ENCODE assay signal across 9 mouse cellular contexts in the genomic region with DNA sequence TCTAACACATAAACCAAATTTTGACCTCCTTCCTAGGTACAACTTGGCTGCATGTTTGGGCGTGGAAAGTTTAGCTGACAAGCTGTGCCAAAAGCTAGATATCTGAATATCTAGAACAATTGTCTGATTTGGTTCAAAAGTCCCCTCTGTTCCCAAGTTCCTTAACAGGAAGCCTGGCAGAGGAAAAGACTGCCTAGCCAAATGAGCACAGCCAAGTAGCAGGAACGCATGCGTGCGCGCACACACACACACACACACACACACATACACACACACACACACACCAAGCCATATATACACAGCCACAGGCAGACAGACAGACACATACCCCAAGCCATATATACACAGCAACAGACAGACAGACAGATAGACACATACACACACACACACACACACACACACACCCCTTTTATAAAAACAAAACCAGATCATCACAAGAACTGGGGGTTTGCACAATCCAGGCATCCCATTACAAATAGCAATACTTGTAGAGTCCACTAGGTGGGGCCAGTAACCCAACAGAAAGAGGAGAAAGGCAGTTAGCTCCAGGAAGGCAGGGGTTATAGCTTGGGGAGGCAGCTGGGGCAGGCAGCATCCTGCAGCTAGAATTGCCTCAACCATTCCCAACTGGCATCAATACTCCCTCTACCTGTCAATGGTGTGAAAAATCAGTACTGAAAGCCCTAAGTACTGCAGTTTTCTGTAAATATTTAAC.
A peak's percentile ranks its signal among the peaks of the same experiment; 100 is the strongest.
DNase-seq lines count a peak whose midpoint lies in the region; ATAC-seq and TF ChIP-seq lines count a peak whose summit lies in the region.
"Had no signal": no experiment of that assay in that cellular context is flagged by ENCODE, and none has a peak within 500 bp of the region (broad histone marks: within the 10 kb centered on the region; RNA-seq: fewer than 3 reads in every experiment).

No protein-coding gene starts in this region.

- H3K27ac ChIP-seq in kidney, embryonic 16.5 days (ENCODE audit: low read length): no peak overlapping the region
- no peak overlapping the region for H3K27ac ChIP-seq in ES-Bruce4 (ENCODE audit: insufficient read depth, low read length)
- H3K27ac ChIP-seq in midbrain, embryonic 13.5 days: peak overlapping the region; percentile 87
- H3K27ac ChIP-seq: embryonic facial prominence, embryonic 13.5 days had no signal

- DNase-seq in kidney, adult 18-20 months: peak; percentile 47
- DNase-seq in c-Kit-positive CD71-positive TER-119-positive erythroid progenitor cells, embryonic 14.5 days (ENCODE audit: low spot score): peak; percentile 33
- peak; percentile 76 to 79 for DNase-seq in heart, adult 9 months (ENCODE audit: low spot score in 2 of 2)
- peak; percentile 75 for DNase-seq in layer of hippocampus, adult 9-11 months
- DNase-seq in thymus, postnatal 14 days: peak; percentile 79

- no peaks in the 10 kb centered on the region for H3K36me3 ChIP-seq in kidney, embryonic 16.5 days (ENCODE audit: insufficient read depth, low read length)
- H3K36me3 ChIP-seq in ES-Bruce4 (ENCODE audit: control insufficient read depth, insufficient read depth, low read length, poor library complexity, severe bottlenecking): no peaks in the 10 kb centered on the region
- H3K36me3 ChIP-seq in midbrain, embryonic 13.5 days: no peaks in the 10 kb centered on the region
- H3K36me3 ChIP-seq: embryonic facial prominence, embryonic 13.5 days had no signal

- TF ChIP-seq EP300 in ES-Bruce4 (IDR thresholded peaks at IDR 0.05; ENCODE audit: insufficient read depth, low read depth, low read length): no peak

- H3K4me3 ChIP-seq in kidney, embryonic 16.5 days (ENCODE audit: low read length): no peak overlapping the region
- no peak overlapping the region for H3K4me3 ChIP-seq in ES-Bruce4 (ENCODE audit: low read depth, low read length)
- H3K4me3 ChIP-seq in midbrain, embryonic 13.5 days (replicated peaks): no peak overlapping the region
- H3K4me3 ChIP-seq: embryonic facial prominence, embryonic 13.5 days had no signal

- H3K4me2 ChIP-seq in kidney, embryonic 16.5 days (replicated peaks; ENCODE audit: low read depth, low read length): no peak overlapping the region
- no peak overlapping the region for H3K4me2 ChIP-seq in midbrain, embryonic 13.5 days (replicated peaks)
- H3K4me2 ChIP-seq: embryonic facial prominence, embryonic 13.5 days had no signal

- H3K4me1 ChIP-seq in kidney, embryonic 16.5 days (ENCODE audit: insufficient read depth, low read length): peaks cover 8% of the 10 kb centered on the region; the same call in 1 of the 2 replicates
- H3K4me1 ChIP-seq in ES-Bruce4 (ENCODE audit: control insufficient read depth, insufficient read depth, low read length): no peaks in the 10 kb centered on the region
- peaks cover 43% of the 10 kb centered on the region for H3K4me1 ChIP-seq in midbrain, embryonic 13.5 days (replicated peaks)

- H3K9ac ChIP-seq in kidney, embryonic 16.5 days (replicated peaks; ENCODE audit: low read length): no peak overlapping the region
- H3K9ac ChIP-seq in ES-Bruce4 (ENCODE audit: low read depth, poor library complexity, severe bottlenecking): no peak overlapping the region
- H3K9ac ChIP-seq in midbrain, embryonic 13.5 days (replicated peaks): peak overlapping the region; percentile 17; the same call in 1 of the 2 replicates
- H3K9ac ChIP-seq: embryonic facial prominence, embryonic 13.5 days had no signal

- no peaks in the 10 kb centered on the region for H3K27me3 ChIP-seq in kidney, embryonic 16.5 days (ENCODE audit: insufficient read depth, low read length)
- no peaks in the 10 kb centered on the region for H3K27me3 ChIP-seq in ES-Bruce4 (ENCODE audit: control insufficient read depth, insufficient read depth, low read length, poor library complexity, severe bottlenecking)
- H3K27me3 ChIP-seq in midbrain, embryonic 13.5 days: no peaks in the 10 kb centered on the region
- H3K27me3 ChIP-seq: embryonic facial prominence, embryonic 13.5 days had no signal

- no peak for ATAC-seq in kidney, embryonic 16.5 days (ENCODE audit: low FRiP score, low TSS enrichment)
- no peak for ATAC-seq in midbrain, embryonic 13.5 days

- WGBS in kidney, embryonic 16.5 days: 89% methylated on average over 5 of the region's 5 CpGs
- WGBS in midbrain, embryonic 13.5 days: 88% methylated on average over 5 of the region's 5 CpGs

- peak; percentile 30 for TF ChIP-seq CTCF in ES-Bruce4 (IDR thresholded peaks at IDR 0.05; ENCODE audit: low read depth, low read length)

- no peak for TF ChIP-seq POLR2A in ES-Bruce4 (IDR thresholded peaks at IDR 0.05; ENCODE audit: insufficient read depth, low read length)

- H3K9me3 ChIP-seq in kidney, embryonic 16.5 days (ENCODE audit: low read length): no peaks in the 10 kb centered on the region
- no peaks in the 10 kb centered on the region for H3K9me3 ChIP-seq in ES-Bruce4 (replicated peaks; ENCODE audit: control insufficient read depth, insufficient read depth, low read length, poor library complexity, severe bottlenecking)
- H3K9me3 ChIP-seq in midbrain, embryonic 13.5 days: no peaks in the 10 kb centered on the region
- H3K9me3 ChIP-seq: embryonic facial prominence, embryonic 13.5 days had no signal
